Mouse (Mus musculus) left cerebral cortex, adult 11 months (tissue): Measurements from ENCODE around the gene 4930579F01Rik.
A peak's percentile ranks its signal among the peaks of the same experiment; 100 is the strongest.
"Not testable (repeated sequence)": the region's sequence is repeated elsewhere in the genome, so short reads cannot be mapped to it uniquely, and the experiment has no call there.

Experiments used
- DNase-seq: peaks from one replicate; pipeline ENCODE4 v3.0.0; 2022; ENCODE audit warnings: low spot score

4930579F01Rik gene

GRCm38 (mm10) chr3:138144060-138144641 lies 49.5 kb downstream of the 4930579F01Rik start:
- no peak for DNase-seq

- DNase-seq = peak; percentile 95
These were observed 50.1 kb downstream of the 4930579F01Rik start, which contains the start of gene Trmt10a for GRCm38 (mm10) chr3:138143315-138144059. TSS of gene Trmt10a (plus strand) at chr3:138143448.

- no peak for DNase-seq
These were observed 50.8 kb downstream of the 4930579F01Rik start for GRCm38 (mm10) chr3:138142733-138143314.

GRCm38 (mm10) chr3:138142052-138142732 lies 51.4 kb downstream of the 4930579F01Rik start:
- no peak for DNase-seq

- no peak for DNase-seq
These were observed 54.0 kb downstream of the 4930579F01Rik start for GRCm38 (mm10) chr3:138139663-138140062.

GRCm38 (mm10) chr3:138138146-138138545 lies 55.5 kb downstream of the 4930579F01Rik start:
- DNase-seq = not testable (repeated sequence)

GRCm38 (mm10) chr3:138134528-138134927 lies 59.1 kb downstream of the 4930579F01Rik start:
- DNase-seq = no peak

- no peak for DNase-seq
These were observed 59.7 kb downstream of the 4930579F01Rik start for GRCm38 (mm10) chr3:138133916-138134315.

GRCm38 (mm10) chr3:138133463-138133862 lies 60.2 kb downstream of the 4930579F01Rik start:
- no peak for DNase-seq

GRCm38 (mm10) chr3:138131168-138131567 lies 62.5 kb downstream of the 4930579F01Rik start:
- DNase-seq = no peak

GRCm38 (mm10) chr3:138130692-138131091 lies 62.9 kb downstream of the 4930579F01Rik start:
- no peak for DNase-seq

- no peak for DNase-seq
These were observed 64.5 kb downstream of the 4930579F01Rik start for GRCm38 (mm10) chr3:138129110-138129509.

GRCm38 (mm10) chr3:138123842-138124241 lies 69.8 kb downstream of the 4930579F01Rik start:
- no peak for DNase-seq

- DNase-seq = no peak
These were observed 72.2 kb downstream of the 4930579F01Rik start for GRCm38 (mm10) chr3:138121461-138121860.

GRCm38 (mm10) chr3:138119444-138120105 lies 74.0 kb downstream of the 4930579F01Rik start:
- DNase-seq = no peak

GRCm38 (mm10) chr3:138118831-138119230 lies 74.8 kb downstream of the 4930579F01Rik start:
- DNase-seq = no peak

- no peak for DNase-seq
These were observed 75.2 kb downstream of the 4930579F01Rik start for GRCm38 (mm10) chr3:138118392-138118791.

GRCm38 (mm10) chr3:138116871-138117270 lies 76.8 kb downstream of the 4930579F01Rik start:
- no peak for DNase-seq

GRCm38 (mm10) chr3:138114106-138114505 lies 79.5 kb downstream of the 4930579F01Rik start:
- no peak for DNase-seq
